Mouse (Mus musculus): ENCODE data around the gene Ift88.

DNA sequence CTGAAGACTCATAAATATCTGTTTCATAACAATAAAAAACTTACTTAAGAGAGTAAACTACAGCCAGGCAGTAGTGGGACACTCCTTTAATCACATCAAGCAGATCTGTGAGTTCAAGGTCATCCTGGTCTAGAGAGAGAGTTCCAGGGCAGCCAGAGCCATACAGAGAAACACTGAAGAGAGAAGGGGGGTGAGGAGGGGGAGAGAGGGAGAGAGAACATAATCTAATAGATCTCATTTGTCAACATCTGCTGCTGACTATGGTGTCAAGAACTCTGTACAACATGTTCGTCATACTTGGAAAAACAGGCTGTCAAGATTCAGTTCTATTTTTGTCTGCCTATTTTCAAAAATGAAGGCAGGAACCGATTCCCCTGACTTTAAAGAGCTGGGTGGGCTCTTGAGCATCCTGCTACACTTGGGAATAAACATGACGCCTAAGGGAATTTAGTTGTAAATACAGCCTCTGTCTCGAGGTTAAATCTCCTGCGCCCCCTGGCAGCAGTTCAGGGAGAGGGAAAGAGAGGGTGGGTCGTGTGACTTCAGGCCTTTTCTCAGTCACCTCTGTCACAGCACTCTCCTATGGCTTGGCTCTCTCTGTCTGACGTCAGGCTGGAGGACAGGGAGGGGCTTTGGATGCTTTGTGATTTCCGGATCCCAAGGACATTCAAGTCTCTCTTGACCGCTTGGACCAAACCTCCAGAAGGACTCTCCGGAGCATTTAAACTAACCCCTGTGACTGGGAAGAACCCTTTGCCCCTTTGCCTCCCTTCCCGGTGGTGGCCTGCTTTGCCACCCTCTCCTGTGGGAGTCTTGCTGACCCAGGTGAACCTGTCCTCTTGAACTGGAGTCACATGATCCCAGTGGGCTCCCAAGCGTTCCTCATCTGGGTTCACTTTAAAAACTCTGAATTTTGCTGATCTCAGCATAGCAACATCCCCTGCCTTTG, 16.5 kb upstream of the Ift88 start:
- TF ChIP-seq CTCF (IDR thresholded peaks at IDR 0.05; ENCODE audit: insufficient read depth, low read length) = peak; percentile 47
- no peak for TF ChIP-seq POLR2A (IDR thresholded peaks at IDR 0.05; ENCODE audit: borderline replicate concordance, extremely low read depth, low read depth, low read length)
